Mouse (Mus musculus) brain, adult 2 months (tissue): ENCODE data around the gene Ptpro.
"Not testable (repeated sequence)": the region's sequence is repeated elsewhere in the genome, so short reads cannot be mapped to it uniquely, and the experiment has no call there.

Experiments used
- DNase-seq: peaks from one replicate; pipeline ENCODE4 v3.0.0; 2011; ENCODE audit warnings: low read depth, low spot score

The Ptpro gene

GRCm38 (mm10) chr6:137446116-137446515, 194.0 kb downstream of the Ptpro start:
- DNase-seq = peak; percentile 39

GRCm38 (mm10) chr6:137455537-137456041, 203.5 kb downstream of the Ptpro start:
- peak; percentile 82 for DNase-seq

- DNase-seq = no peak
These were observed 203.9 kb downstream of the Ptpro start for GRCm38 (mm10) chr6:137456064-137456463.

GRCm38 (mm10) chr6:137457210-137457609, 205.1 kb downstream of the Ptpro start:
- DNase-seq = no peak

GRCm38 (mm10) chr6:137458136-137458535, 206.0 kb downstream of the Ptpro start:
- DNase-seq = no peak

- DNase-seq = peak; percentile 65
These were observed 211.7 kb downstream of the Ptpro start for GRCm38 (mm10) chr6:137463771-137464170.

- peak; percentile 96 for DNase-seq
These were observed 213.1 kb downstream of the Ptpro start for GRCm38 (mm10) chr6:137465253-137465652.

GRCm38 (mm10) chr6:137466256-137466655, 214.1 kb downstream of the Ptpro start:
- DNase-seq = no peak

- DNase-seq = no peak
These were observed 215.6 kb downstream of the Ptpro start for GRCm38 (mm10) chr6:137467696-137468095.

GRCm38 (mm10) chr6:137469541-137469940, 217.4 kb downstream of the Ptpro start:
- DNase-seq = no peak

- peak; percentile 90 for DNase-seq
These were observed 218.9 kb downstream of the Ptpro start for GRCm38 (mm10) chr6:137470901-137471598.

GRCm38 (mm10) chr6:137472129-137472528, 220.0 kb downstream of the Ptpro start:
- peak; percentile 46 for DNase-seq

- DNase-seq = no peak
These were observed 221.3 kb downstream of the Ptpro start for GRCm38 (mm10) chr6:137473433-137473832.

GRCm38 (mm10) chr6:137475695-137476094, 223.6 kb downstream of the Ptpro start:
- DNase-seq = not testable (repeated sequence)

GRCm38 (mm10) chr6:137482891-137483290, 230.8 kb downstream of the Ptpro start:
- peak; percentile 34 for DNase-seq

- no peak for DNase-seq
These were observed 235.3 kb downstream of the Ptpro start for GRCm38 (mm10) chr6:137487443-137487842.

GRCm38 (mm10) chr6:137490115-137490514, 238.0 kb downstream of the Ptpro start:
- DNase-seq = no peak

GRCm38 (mm10) chr6:137491659-137492058, 239.5 kb downstream of the Ptpro start:
- no peak for DNase-seq

- DNase-seq = no peak
These were observed 240.5 kb downstream of the Ptpro start for GRCm38 (mm10) chr6:137492582-137492981.

- DNase-seq = peak; percentile 39
These were observed 241.4 kb downstream of the Ptpro start for GRCm38 (mm10) chr6:137493211-137494135.

- no peak for DNase-seq
These were observed 242.0 kb downstream of the Ptpro start for GRCm38 (mm10) chr6:137494136-137494475.

- no peak for DNase-seq
These were observed 242.7 kb downstream of the Ptpro start for GRCm38 (mm10) chr6:137494801-137495200.
